In the genomic region with DNA sequence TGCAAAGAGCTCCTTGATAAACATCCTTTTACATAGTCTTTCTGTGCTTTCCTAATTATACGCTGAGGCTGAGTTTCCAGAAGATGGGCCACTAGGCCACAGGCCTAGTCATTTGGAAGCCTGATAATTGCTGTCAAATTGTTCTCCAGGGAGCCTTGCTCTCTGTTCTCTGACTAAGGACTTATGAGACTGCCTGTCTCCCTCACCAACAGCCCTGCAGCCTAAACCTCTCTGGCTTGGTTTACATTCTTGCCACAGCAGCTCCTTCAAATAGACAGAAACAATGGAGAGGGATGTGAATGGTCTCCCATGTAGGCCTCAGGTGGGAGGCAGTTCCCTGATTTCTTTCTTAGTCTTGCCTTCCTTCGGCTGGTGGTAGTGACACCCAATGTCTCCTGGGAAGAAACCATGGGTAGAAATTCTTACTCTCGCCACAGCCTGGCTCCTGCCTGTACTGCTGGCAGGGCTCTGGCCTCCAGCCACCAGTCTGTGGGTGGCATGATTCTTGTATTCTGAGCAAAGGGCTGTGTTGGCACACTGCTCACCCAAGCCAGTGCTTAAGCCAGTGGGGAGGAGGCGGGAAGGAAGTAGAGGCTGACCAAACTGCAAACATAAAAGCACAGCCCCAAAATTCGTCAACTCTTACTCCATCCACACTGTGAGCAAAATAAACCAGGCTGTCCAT, we compare ENCODE assay signal across 10 mouse cellular contexts.
DNase-seq lines count a peak whose midpoint lies in the region; ATAC-seq lines count a peak whose summit lies in the region.
"Had no signal": no experiment of that assay in that cellular context is flagged by ENCODE, and none has a peak within 500 bp of the region (broad histone marks: within the 10 kb centered on the region; RNA-seq: fewer than 3 reads in every experiment).

No protein-coding gene starts in this region.

- no peaks in the 10 kb centered on the region for H3K9me3 ChIP-seq in kidney, embryonic 14.5 days (ENCODE audit: control insufficient read depth, low read length)
- H3K9me3 ChIP-seq in forebrain, embryonic 16.5 days (ENCODE audit: control insufficient read depth, low read length): no peaks in the 10 kb centered on the region
- H3K9me3 ChIP-seq: lung, embryonic 15.5 days had no signal

- H3K4me3 ChIP-seq in kidney, embryonic 14.5 days (ENCODE audit: low read length): no peak overlapping the region
- no peak overlapping the region for H3K4me3 ChIP-seq in forebrain, embryonic 16.5 days (replicated peaks; ENCODE audit: low read length)
- H3K4me3 ChIP-seq: erythroblast, embryonic 14.5 days; lung, embryonic 15.5 days had no signal

- H3K36me3 ChIP-seq in kidney, embryonic 14.5 days (ENCODE audit: control insufficient read depth, insufficient read depth, low read length): no peaks in the 10 kb centered on the region
- no peaks in the 10 kb centered on the region for H3K36me3 ChIP-seq in forebrain, embryonic 16.5 days (ENCODE audit: control insufficient read depth, insufficient read depth)
- H3K36me3 ChIP-seq: lung, embryonic 15.5 days had no signal

- 85% methylated on average over 5 of the region's 5 CpGs for WGBS in kidney, embryonic 14.5 days
- 31% methylated on average over 5 of the region's 5 CpGs for WGBS in forebrain, embryonic 16.5 days

- no peak overlapping the region for H3K9ac ChIP-seq in kidney, embryonic 14.5 days (ENCODE audit: low read depth, low read length)
- no peak overlapping the region for H3K9ac ChIP-seq in forebrain, embryonic 16.5 days (replicated peaks; ENCODE audit: low read depth, low read length)
- H3K9ac ChIP-seq: lung, embryonic 15.5 days had no signal

- no peaks in the 10 kb centered on the region for H3K4me1 ChIP-seq in kidney, embryonic 14.5 days (ENCODE audit: control insufficient read depth, insufficient read depth, low read length)
- peaks cover 6% of the 10 kb centered on the region; the same call in 1 of the 2 replicates for H3K4me1 ChIP-seq in forebrain, embryonic 16.5 days (replicated peaks; ENCODE audit: control insufficient read depth, insufficient read depth, low read length)
- H3K4me1 ChIP-seq: lung, embryonic 15.5 days had no signal

- H3K27ac ChIP-seq in kidney, embryonic 14.5 days (ENCODE audit: low read depth, low read length): no peak overlapping the region
- H3K27ac ChIP-seq in forebrain, embryonic 16.5 days (ENCODE audit: low read length): no peak overlapping the region
- H3K27ac ChIP-seq: lung, embryonic 15.5 days had no signal

- DNase-seq in kidney, adult 18-20 months: peak; percentile 14
- peak; percentile 55 for DNase-seq in adrenal gland, postnatal 14 days
- peak; percentile 48 to 68 for DNase-seq in layer of hippocampus, postnatal 14 days (ENCODE audit: low spot score in 2 of 2)
- DNase-seq in ovary, postnatal 36 days (ENCODE audit: low spot score): peak; percentile 43
- DNase-seq in embryo, embryonic 10 days (ENCODE audit: low spot score): no peak
- DNase-seq in urinary bladder, postnatal 4 days (ENCODE audit: low spot score in 2 of 2): no peak

- no peak overlapping the region for H3K4me2 ChIP-seq in kidney, embryonic 14.5 days (replicated peaks; ENCODE audit: low read depth, low read length)
- no peak overlapping the region for H3K4me2 ChIP-seq in forebrain, embryonic 16.5 days (ENCODE audit: low read length)
- H3K4me2 ChIP-seq: lung, embryonic 15.5 days had no signal

- ATAC-seq in kidney, embryonic 14.5 days (ENCODE audit: low FRiP score, low TSS enrichment): no peak
- peak; percentile 98 for ATAC-seq in forebrain, embryonic 16.5 days

- H3K27me3 ChIP-seq in kidney, embryonic 14.5 days (ENCODE audit: control insufficient read depth, insufficient read depth, low read length): no peaks in the 10 kb centered on the region
- no peaks in the 10 kb centered on the region for H3K27me3 ChIP-seq in forebrain, embryonic 16.5 days (replicated peaks; ENCODE audit: control insufficient read depth, insufficient read depth, low read length)
- H3K27me3 ChIP-seq: lung, embryonic 15.5 days had no signal

Comparison
In these comparisons a context has a peak if more than half of its experiments do, and no peak if none do; other contexts are left out.
1. DNase-seq: peak in kidney, adult 18-20 months (single experiment), adrenal gland, postnatal 14 days (single experiment), layer of hippocampus, postnatal 14 days (2 of 2) and ovary, postnatal 36 days (single experiment); none in embryo, embryonic 10 days (single experiment) and urinary bladder, postnatal 4 days (0 of 2).